In the genomic region with DNA sequence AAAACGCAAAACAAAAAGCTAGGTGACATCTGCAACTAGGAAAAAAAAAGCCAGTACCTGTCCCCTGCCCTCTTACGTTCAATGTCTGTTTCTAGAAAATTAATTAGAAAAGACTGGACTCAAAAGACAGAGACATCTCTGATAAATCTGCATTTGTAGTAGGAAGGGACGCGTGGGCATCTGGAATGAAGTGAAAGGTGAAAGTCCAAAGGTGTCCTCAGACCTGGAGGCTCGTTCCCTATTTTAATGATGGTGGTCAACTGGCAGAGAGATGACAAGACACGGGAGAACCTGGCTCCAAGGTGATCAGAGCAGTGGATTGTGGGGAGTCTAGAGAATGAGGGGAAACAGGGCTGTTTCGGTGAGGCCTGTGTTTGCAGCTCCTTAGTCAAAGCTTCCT, we compare ENCODE assay signal across 24 mouse cellular contexts.
"Had no signal": no experiment of that assay in that cellular context is flagged by ENCODE, and none has a peak within 500 bp of the region (broad histone marks: within the 10 kb centered on the region; RNA-seq: fewer than 3 reads in every experiment).

No protein-coding gene starts in this region.

- ATAC-seq: forebrain, embryonic 15.5 days; forebrain, postnatal 0 days; hindbrain, postnatal 0 days; intestine, embryonic 16.5 days had no signal

- H3K9me3 ChIP-seq: forebrain, embryonic 15.5 days; heart, embryonic 13.5 days; heart, embryonic 15.5 days; hindbrain, embryonic 13.5 days; hindbrain, embryonic 15.5 days; limb, embryonic 15.5 days; liver, embryonic 13.5 days; liver, embryonic 15.5 days had no signal

- H3K27ac ChIP-seq: forebrain, embryonic 15.5 days; heart, adult 2 months; heart, embryonic 13.5 days; heart, embryonic 15.5 days; hindbrain, embryonic 13.5 days; hindbrain, embryonic 15.5 days; hindbrain, postnatal 0 days; limb, embryonic 13.5 days; limb, embryonic 15.5 days; liver, embryonic 13.5 days; liver, embryonic 15.5 days had no signal

- H3K27me3 ChIP-seq: forebrain, embryonic 15.5 days; heart, embryonic 13.5 days; heart, embryonic 15.5 days; hindbrain, embryonic 13.5 days; hindbrain, embryonic 15.5 days; limb, embryonic 15.5 days; liver, embryonic 13.5 days; liver, embryonic 15.5 days had no signal

- H3K9ac ChIP-seq: forebrain, embryonic 15.5 days; forebrain, postnatal 0 days; heart, embryonic 13.5 days; heart, embryonic 15.5 days; hindbrain, embryonic 13.5 days; hindbrain, embryonic 15.5 days; limb, embryonic 13.5 days; limb, embryonic 15.5 days; liver, embryonic 13.5 days; liver, embryonic 15.5 days had no signal

- H3K4me3 ChIP-seq: forebrain, embryonic 15.5 days; heart, adult 2 months; heart, embryonic 13.5 days; heart, embryonic 15.5 days; hindbrain, embryonic 13.5 days; hindbrain, embryonic 15.5 days; limb, embryonic 13.5 days; limb, embryonic 15.5 days; liver, embryonic 13.5 days; liver, embryonic 15.5 days had no signal

- DNase-seq: forebrain, postnatal 0 days; gastrocnemius, postnatal 10 days; gastrocnemius, postnatal 25 days; heart, adult 11 months; heart, adult 2 months; heart, postnatal 14 days; heart, postnatal 36 days; kidney, postnatal 14 days; layer of hippocampus, adult 9-11 months; layer of hippocampus, postnatal 36 days; left cerebral cortex, postnatal 4 days; liver, embryonic 13.5 days; lung, adult 18-20 months had no signal

- H3K36me3 ChIP-seq: forebrain, embryonic 15.5 days; heart, embryonic 13.5 days; heart, embryonic 15.5 days; hindbrain, embryonic 13.5 days; hindbrain, embryonic 15.5 days; limb, embryonic 13.5 days; limb, embryonic 15.5 days; liver, embryonic 13.5 days; liver, embryonic 15.5 days had no signal

- H3K4me2 ChIP-seq: forebrain, embryonic 15.5 days; heart, embryonic 11.5 days; heart, embryonic 13.5 days; heart, embryonic 15.5 days; hindbrain, embryonic 13.5 days; hindbrain, embryonic 15.5 days; limb, embryonic 13.5 days; limb, embryonic 15.5 days; liver, embryonic 13.5 days; liver, embryonic 15.5 days had no signal

- H3K4me1 ChIP-seq: limb, embryonic 13.5 days; limb, embryonic 15.5 days had no signal
